Mouse (Mus musculus): ENCODE measurements at regions not wholly inside any gene's neighbourhood (a gene's known extent, or its start where the extent isn't known, plus 50 kb on each side); places are given as distances from the start of the nearest gene placed in this dataset.

DNA sequence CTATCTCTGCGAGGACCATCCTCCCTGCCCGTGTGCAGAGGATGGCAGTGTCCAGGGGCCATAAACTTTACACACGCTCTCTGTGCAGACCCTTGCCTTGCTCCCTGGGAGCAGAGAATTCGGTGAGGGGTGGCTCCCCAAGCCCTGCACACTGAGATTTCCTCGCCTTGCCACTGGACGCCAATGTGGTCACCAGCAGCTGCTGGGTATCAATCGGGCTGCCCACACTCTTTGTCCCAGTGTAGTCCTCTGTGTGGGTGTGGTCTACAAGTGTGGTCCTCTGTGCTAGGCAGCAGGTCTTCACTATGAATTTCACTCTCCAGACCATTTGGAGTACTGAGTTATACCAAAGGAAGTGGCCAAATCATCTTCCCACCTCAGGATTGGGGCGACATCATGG lies 274.3 kb downstream of the Gadd45g start:
- Histone ChIP-seq H3K36me3 (ENCODE audit: control insufficient read depth, insufficient read depth, low read length) (no peaks in the 10 kb centered on the region), H3K4me3 (ENCODE audit: insufficient read depth, low read depth, low read length) (no peak overlapping the region), H3K4me1 (ENCODE audit: control insufficient read depth, insufficient read depth, low read length) (no peaks in the 10 kb centered on the region), H3K9ac (ENCODE audit: low read depth, low read length) (no peak overlapping the region), H3K27ac (replicated peaks; ENCODE audit: insufficient read depth, low read depth, low read length) (no peak overlapping the region), H3K27me3 (ENCODE audit: control insufficient read depth, insufficient read depth, low read length) (no peaks in the 10 kb centered on the region), H3K79me2 (ENCODE audit: control insufficient read depth, insufficient read depth, low read length) (no peaks in the 10 kb centered on the region)
- TF ChIP-seq POLR2A (IDR thresholded peaks at IDR 0.05; ENCODE audit: extremely low read depth, insufficient read depth, low read length) (no peak), CTCF (IDR thresholded peaks at IDR 0.05; ENCODE audit: low read depth, low read length) (no peak)
- 90% methylated on average over 8 of the region's 8 CpGs for WGBS
- no peak for DNase-seq (ENCODE audit: extremely low read depth, low read depth, low spot score)

DNA sequence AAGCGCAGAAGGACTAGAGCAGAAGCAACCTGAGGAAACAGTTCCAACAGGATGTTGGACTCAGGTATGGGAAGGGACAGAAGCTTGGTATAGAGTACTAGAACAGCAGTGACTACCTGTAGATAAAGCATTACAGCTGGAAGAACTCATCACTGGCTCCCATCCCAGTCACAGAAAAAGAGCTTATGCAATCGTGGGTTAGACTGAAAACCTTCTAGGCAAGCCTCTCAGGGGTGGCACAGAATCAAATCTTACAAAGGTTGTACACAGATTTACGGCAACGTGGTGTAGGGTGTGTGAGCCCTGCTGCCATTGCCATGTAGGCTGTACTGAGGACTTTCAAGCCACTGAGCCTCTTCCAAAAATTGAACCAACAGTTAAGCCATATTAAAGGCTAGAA lies 278.6 kb downstream of the Gadd45g start:
- WGBS = 38% methylated on average over 4 of the region's 4 CpGs
- Histone ChIP-seq H3K4me1 (ENCODE audit: control insufficient read depth, insufficient read depth, low read length) (no peaks in the 10 kb centered on the region), H3K36me3 (ENCODE audit: control insufficient read depth, insufficient read depth, low read length) (no peaks in the 10 kb centered on the region), H3K27ac (replicated peaks; ENCODE audit: insufficient read depth, low read depth, low read length) (no peak overlapping the region), H3K4me3 (ENCODE audit: insufficient read depth, low read depth, low read length) (no peak overlapping the region), H3K27me3 (ENCODE audit: control insufficient read depth, insufficient read depth, low read length) (no peaks in the 10 kb centered on the region), H3K79me2 (ENCODE audit: control insufficient read depth, insufficient read depth, low read length) (no peaks in the 10 kb centered on the region), H3K9ac (ENCODE audit: low read depth, low read length) (no peak overlapping the region)
- no peak for TF ChIP-seq POLR2A (IDR thresholded peaks at IDR 0.05; ENCODE audit: extremely low read depth, insufficient read depth, low read length)
- no peak for TF ChIP-seq CTCF (IDR thresholded peaks at IDR 0.05; ENCODE audit: low read depth, low read length)
- peak; percentile 86 for DNase-seq (ENCODE audit: extremely low read depth, low read depth, low spot score)

DNA sequence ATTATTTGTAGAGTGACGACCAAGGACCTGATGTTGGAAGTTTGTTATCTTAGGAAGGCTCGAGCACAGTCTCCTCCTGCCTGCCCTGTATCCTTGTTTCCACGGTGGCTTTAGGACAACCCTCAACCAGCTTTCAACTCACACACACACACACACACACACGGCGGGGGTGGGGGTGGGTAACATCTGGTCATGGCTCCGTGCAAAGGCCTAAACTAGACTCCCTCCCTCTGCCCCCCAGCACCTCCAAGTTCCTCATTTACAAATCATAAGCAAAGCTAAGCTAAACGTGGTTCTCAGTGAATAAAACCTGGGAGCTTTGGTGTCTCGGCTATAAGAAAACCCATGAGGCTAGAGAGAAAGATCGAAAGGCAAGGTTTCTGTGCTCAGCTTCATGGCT lies 281.3 kb downstream of the Gadd45g start:
- Histone ChIP-seq H3K27me3 (ENCODE audit: control insufficient read depth, insufficient read depth, low read length) (no peaks in the 10 kb centered on the region), H3K36me3 (ENCODE audit: control insufficient read depth, insufficient read depth, low read length) (no peaks in the 10 kb centered on the region), H3K4me1 (ENCODE audit: control insufficient read depth, insufficient read depth, low read length) (no peaks in the 10 kb centered on the region), H3K27ac (replicated peaks; ENCODE audit: insufficient read depth, low read depth, low read length) (no peak overlapping the region), H3K79me2 (ENCODE audit: control insufficient read depth, insufficient read depth, low read length) (no peaks in the 10 kb centered on the region), H3K4me3 (ENCODE audit: insufficient read depth, low read depth, low read length) (no peak overlapping the region), H3K9ac (ENCODE audit: low read depth, low read length) (no peak overlapping the region)
- no peak for TF ChIP-seq POLR2A (IDR thresholded peaks at IDR 0.05; ENCODE audit: extremely low read depth, insufficient read depth, low read length)
- no peak for TF ChIP-seq CTCF (IDR thresholded peaks at IDR 0.05; ENCODE audit: low read depth, low read length)
- DNase-seq (ENCODE audit: extremely low read depth, low read depth, low spot score) = no peak
- 86% methylated on average over 9 of the region's 9 CpGs for WGBS

DNA sequence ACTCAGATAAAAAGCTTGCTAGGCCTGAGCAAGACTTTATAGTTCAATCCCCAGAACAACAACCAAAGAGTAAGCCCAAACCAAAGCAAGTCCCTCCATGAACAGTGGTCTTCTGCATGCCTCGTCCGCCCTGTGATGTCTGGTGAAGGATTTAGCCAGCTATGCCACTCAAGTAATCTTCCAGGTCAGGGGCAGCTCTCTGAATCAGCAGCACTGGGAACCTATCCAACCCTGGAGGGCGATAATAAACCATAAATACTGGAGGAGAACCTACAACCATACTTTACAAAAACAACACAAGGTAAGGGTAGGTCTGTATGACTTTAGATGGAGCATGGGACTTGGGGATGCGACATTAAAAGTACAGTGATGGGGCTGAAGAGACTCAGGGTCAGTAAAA lies 283.0 kb downstream of the Gadd45g start:
- WGBS = 91% methylated on average over 4 of the region's 4 CpGs
- no peak for DNase-seq (ENCODE audit: extremely low read depth, low read depth, low spot score)
- no peaks in the 10 kb centered on the region for H3K27me3 ChIP-seq (ENCODE audit: control insufficient read depth, insufficient read depth, low read length)
- H3K9ac ChIP-seq (ENCODE audit: low read depth, low read length) = no peak overlapping the region
- H3K27ac ChIP-seq (replicated peaks; ENCODE audit: insufficient read depth, low read depth, low read length) = no peak overlapping the region
- no peaks in the 10 kb centered on the region for H3K79me2 ChIP-seq (ENCODE audit: control insufficient read depth, insufficient read depth, low read length)
- TF ChIP-seq CTCF (IDR thresholded peaks at IDR 0.05; ENCODE audit: low read depth, low read length) (no peak), POLR2A (IDR thresholded peaks at IDR 0.05; ENCODE audit: extremely low read depth, insufficient read depth, low read length) (no peak)
- no peaks in the 10 kb centered on the region for H3K4me1 ChIP-seq (ENCODE audit: control insufficient read depth, insufficient read depth, low read length)
- no peak overlapping the region for H3K4me3 ChIP-seq (ENCODE audit: insufficient read depth, low read depth, low read length)
- H3K36me3 ChIP-seq (ENCODE audit: control insufficient read depth, insufficient read depth, low read length) = no peaks in the 10 kb centered on the region

DNA sequence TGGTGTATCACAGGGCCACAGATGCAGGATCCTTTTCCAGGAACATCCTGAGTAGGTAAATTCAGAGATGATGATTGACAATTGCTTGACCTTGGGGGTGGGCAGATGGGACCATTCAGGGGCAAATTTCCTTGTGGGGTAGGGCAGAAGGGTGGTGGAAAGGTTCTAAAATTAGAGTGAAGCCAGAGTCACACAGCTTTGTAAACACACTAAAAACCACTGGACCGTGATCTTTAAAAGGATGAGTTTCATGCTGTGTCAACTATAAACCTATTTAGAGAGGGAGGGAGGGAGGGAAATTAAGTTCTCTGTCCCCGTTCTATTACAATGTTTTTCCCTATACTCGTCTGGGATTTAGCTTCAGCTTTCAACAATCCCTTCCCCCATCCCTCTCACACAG lies 286.7 kb downstream of the Gadd45g start:
- no peaks in the 10 kb centered on the region for H3K27me3 ChIP-seq (ENCODE audit: control insufficient read depth, insufficient read depth, low read length)
- TF ChIP-seq CTCF (IDR thresholded peaks at IDR 0.05; ENCODE audit: low read depth, low read length) = no peak
- no peak for TF ChIP-seq POLR2A (IDR thresholded peaks at IDR 0.05; ENCODE audit: extremely low read depth, insufficient read depth, low read length)
- WGBS = 78% methylated on average over 3 of the region's 3 CpGs

DNA sequence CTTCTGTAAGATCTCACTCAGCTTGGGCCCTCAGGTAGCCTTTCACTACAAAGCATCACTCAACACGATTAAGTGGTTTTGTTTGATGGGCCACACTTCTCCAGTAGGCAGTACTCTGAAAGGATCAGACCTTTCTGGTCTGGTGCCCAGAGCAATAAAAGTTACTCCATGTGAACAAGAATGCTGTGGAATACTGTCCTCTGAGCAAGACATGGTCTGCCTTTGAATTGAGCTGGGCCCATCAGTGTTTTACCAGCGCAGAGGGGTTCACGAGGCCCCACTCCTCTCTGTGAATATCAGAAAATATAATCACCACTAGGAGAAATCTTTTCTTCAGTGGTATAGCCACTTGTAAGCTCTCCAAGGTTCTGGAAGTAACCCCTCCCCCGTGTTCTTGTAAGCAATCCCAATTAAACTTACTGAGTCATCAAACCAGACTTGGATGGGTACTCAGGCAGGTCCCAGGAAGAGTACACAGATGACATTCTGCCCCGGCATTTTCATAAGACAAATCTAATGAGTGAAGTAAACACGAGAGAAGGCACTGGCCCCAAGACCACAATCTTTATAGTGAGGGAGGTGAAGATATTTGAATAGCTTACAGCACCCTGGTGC lies 292.0 kb downstream of the Gadd45g start:
- no peaks in the 10 kb centered on the region for H3K79me2 ChIP-seq (ENCODE audit: control insufficient read depth, insufficient read depth, low read length)
- H3K27ac ChIP-seq (replicated peaks; ENCODE audit: insufficient read depth, low read depth, low read length) = no peak overlapping the region
- no peaks in the 10 kb centered on the region for H3K27me3 ChIP-seq (ENCODE audit: control insufficient read depth, insufficient read depth, low read length)
- WGBS = 82% methylated on average over 6 of the region's 6 CpGs
- H3K36me3 ChIP-seq (ENCODE audit: control insufficient read depth, insufficient read depth, low read length) = no peaks in the 10 kb centered on the region
- no peak for TF ChIP-seq CTCF (IDR thresholded peaks at IDR 0.05; ENCODE audit: low read depth, low read length)
- no peak for TF ChIP-seq POLR2A (IDR thresholded peaks at IDR 0.05; ENCODE audit: extremely low read depth, insufficient read depth, low read length)
- H3K4me3 ChIP-seq (ENCODE audit: insufficient read depth, low read depth, low read length) = no peak overlapping the region
- no peak overlapping the region for H3K9ac ChIP-seq (ENCODE audit: low read depth, low read length)
- H3K4me1 ChIP-seq (ENCODE audit: control insufficient read depth, insufficient read depth, low read length) = no peaks in the 10 kb centered on the region
- DNase-seq (ENCODE audit: extremely low read depth, low read depth, low spot score) = no peak

More for the DNA sequence above, 286.7 kb downstream of the Gadd45g start:
- H3K79me2 ChIP-seq (ENCODE audit: control insufficient read depth, insufficient read depth, low read length) = no peaks in the 10 kb centered on the region
- no peaks in the 10 kb centered on the region for H3K36me3 ChIP-seq (ENCODE audit: control insufficient read depth, insufficient read depth, low read length)
- no peak for DNase-seq (ENCODE audit: extremely low read depth, low read depth, low spot score)
- H3K4me1 ChIP-seq (ENCODE audit: control insufficient read depth, insufficient read depth, low read length) = no peaks in the 10 kb centered on the region
- no peak overlapping the region for H3K4me3 ChIP-seq (ENCODE audit: insufficient read depth, low read depth, low read length)
- H3K9ac ChIP-seq (ENCODE audit: low read depth, low read length) = no peak overlapping the region
- no peak overlapping the region for H3K27ac ChIP-seq (replicated peaks; ENCODE audit: insufficient read depth, low read depth, low read length)

All from liver, adult 2 months (tissue).